Mouse (Mus musculus) small intestine, adult 2 months (tissue): ENCODE results near the gene Moap1. TPM values are rescaled to one million over a fixed set of nuclear protein-coding genes. Genes with fewer than 3 reads are reported as not detected.

ENCODE experiments used
- H3K27ac ChIP-seq: fragments of 200-500 bp; 2 replicates; pipeline ENCODE4 v1.5.1; 2012; ENCODE audit warnings: low read depth, low read length, control low read depth, inconsistent platforms; ENCODE audit not compliant: insufficient read depth
- H3K27me3 ChIP-seq: fragments of 200-500 bp; 2 replicates; pipeline ENCODE4 v1.6.1; 2012; ENCODE audit warnings: mild to moderate bottlenecking, moderate library complexity, low read length, inconsistent platforms; ENCODE audit not compliant: control insufficient read depth, insufficient read depth
- H3K36me3 ChIP-seq: fragments of 200-500 bp; 2 replicates; pipeline ENCODE4 v1.6.1; 2012; ENCODE audit warnings: mild to moderate bottlenecking, low read length, control low read depth, inconsistent platforms; ENCODE audit not compliant: control insufficient read depth, insufficient read depth
- H3K4me1 ChIP-seq: fragments of 200-500 bp; 2 replicates; pipeline ENCODE4 v1.6.1; 2012; ENCODE audit warnings: low read length, inconsistent platforms, mixed read lengths; ENCODE audit not compliant: control insufficient read depth, insufficient read depth, insufficient read length
- H3K4me3 ChIP-seq: fragments of 200-500 bp; 2 replicates; pipeline ENCODE4 v1.5.1; 2012; ENCODE audit warnings: low read depth, mild to moderate bottlenecking, control low read depth, inconsistent platforms, low read length, moderate library complexity
- CTCF ChIP-seq: fragments of 200-500 bp; IDR thresholded peaks from 2 replicates; pipeline ENCODE4 v1.5.1; 2012; ENCODE audit warnings: low read depth, mild to moderate bottlenecking, control low read depth, inconsistent platforms, low read length, moderate library complexity, mixed read lengths; ENCODE audit not compliant: insufficient replicate concordance, insufficient read length; ENCODE audit errors: extremely low read depth
- POLR2A ChIP-seq: fragments of 200-500 bp; IDR thresholded peaks from 2 replicates; pipeline ENCODE4 v1.6.1; 2012; ENCODE audit warnings: low read depth, mild to moderate bottlenecking, control low read depth, inconsistent platforms, low read length, moderate library complexity
- WGBS: fragments of 180-500 bp; shearing (Covaris S2); methylation state at CpG from one replicate; pipeline ENCODE4 v1.1.7; 2018; 5-methylcytosine and 5-hydroxymethylcytosine counted together
- polyA plus RNA-seq: library from polyadenylated mRNA; depleted of rRNA; stranded (reverse); fragments of >200 nt; gene quantifications from 2 replicates; pipeline ENCODE4 v1.2.3, GENCODE M21; 2012

The Moap1 gene
- polyA plus RNA-seq, 1 experiment = 0.74 TPM

GRCm38 (mm10) chr12:102705906-102706640 lies 37.4 kb downstream of the Moap1 start:
- H3K4me1 ChIP-seq = peaks cover 28% of the 10 kb centered on the region
- peak overlapping the region; percentile 95 for H3K27ac ChIP-seq
- TF ChIP-seq POLR2A (no peak), CTCF (no peak)
- no peak overlapping the region for H3K4me3 ChIP-seq
- no peaks in the 10 kb centered on the region for H3K27me3 ChIP-seq
- H3K36me3 ChIP-seq = no peaks in the 10 kb centered on the region
- 85% methylated on average over 6 of the region's 6 CpGs for WGBS

- TF ChIP-seq POLR2A (no peak), CTCF (peak; percentile 91)
- Histone ChIP-seq H3K36me3 (no peaks in the 10 kb centered on the region), H3K4me3 (peak overlapping the region; percentile 85), H3K27ac (peak overlapping the region; percentile 66), H3K4me1 (peaks cover 36% of the 10 kb centered on the region), H3K27me3 (no peaks in the 10 kb centered on the region)
- 3% methylated on average over 45 of the region's 45 CpGs for WGBS
Measured at GRCm38 (mm10) chr12:102705216-102705871, 38.1 kb downstream of the Moap1 start.

GRCm38 (mm10) chr12:102704457-102705198 lies 38.8 kb downstream of the Moap1 start, which contains the start of gene Itpk1:
Gene Itpk1, minus strand, starts transcription at chr12:102704930.
- Histone ChIP-seq H3K36me3 (no peaks in the 10 kb centered on the region), H3K27me3 (no peaks in the 10 kb centered on the region), H3K4me3 (peak within 1 kb of the TSS; percentile 96), H3K4me1 (peaks cover 40% of the 10 kb centered on the region), H3K27ac (peak within 1 kb of the TSS; percentile 85)
- TF ChIP-seq CTCF (no peak), POLR2A (peak; percentile 72; the same call in 1 of the 2 replicates)
- WGBS = under 1% methylated on average over 103 of the region's 105 CpGs

- H3K4me1 ChIP-seq = peaks cover 46% of the 10 kb centered on the region
- peak overlapping the region; percentile 96 for H3K4me3 ChIP-seq
- H3K36me3 ChIP-seq = no peaks in the 10 kb centered on the region
- peak overlapping the region; percentile 85 for H3K27ac ChIP-seq
- no peak for TF ChIP-seq CTCF
- no peak; the same call in 1 of the 2 replicates for TF ChIP-seq POLR2A
- 4% methylated on average over 17 of the region's 17 CpGs for WGBS
- no peaks in the 10 kb centered on the region for H3K27me3 ChIP-seq
Measured at GRCm38 (mm10) chr12:102703921-102704408, 39.5 kb downstream of the Moap1 start.

- 28% methylated on average over 6 of the region's 6 CpGs for WGBS
- H3K27ac ChIP-seq = peak overlapping the region; percentile 85
- TF ChIP-seq POLR2A = no peak
- TF ChIP-seq CTCF = no peak
- no peaks in the 10 kb centered on the region for H3K27me3 ChIP-seq
- H3K4me3 ChIP-seq = peak overlapping the region; percentile 96
- peaks cover 52% of the 10 kb centered on the region for H3K4me1 ChIP-seq
- no peaks in the 10 kb centered on the region for H3K36me3 ChIP-seq
Measured at GRCm38 (mm10) chr12:102703441-102703840, 40.0 kb downstream of the Moap1 start.

- peak overlapping the region; percentile 85 for H3K27ac ChIP-seq
- H3K4me3 ChIP-seq = peak overlapping the region; percentile 96
- TF ChIP-seq CTCF = peak; percentile 41; the same call in 1 of the 2 replicates
- TF ChIP-seq POLR2A = no peak
- H3K27me3 ChIP-seq = no peaks in the 10 kb centered on the region
- no peaks in the 10 kb centered on the region for H3K36me3 ChIP-seq
- peaks cover 55% of the 10 kb centered on the region for H3K4me1 ChIP-seq
- 5% methylated on average over 4 of the region's 4 CpGs for WGBS
Measured at GRCm38 (mm10) chr12:102703111-102703412, 40.4 kb downstream of the Moap1 start.
